Mouse (Mus musculus) layer of hippocampus, postnatal 14 days (tissue): Measurements from ENCODE around the gene Fcho2. TPM values are rescaled to one million over a fixed set of nuclear protein-coding genes. Genes with fewer than 3 reads are reported as not detected.

Source experiments
- DNase-seq, 2 experiments: peaks; one replicate each; pipeline ENCODE4 v3.0.0; 2021 to 2022; ENCODE audit warnings: low spot score in 2 of 2, mixed read lengths in 1 of 2
- total RNA-seq, 2 experiments: library from RNA; stranded (reverse); gene quantifications; 2 replicates each; pipeline ENCODE4 v1.2.3; 2021

Fcho2 gene
- total RNA-seq, 2 experiments from 2014 or later = 36.1 to 36.8 TPM

- no peak for DNase-seq
Observed at GRCm38 (mm10) chr13:98680470-98681060, 134.7 kb downstream of the Fcho2 start.

DNA sequence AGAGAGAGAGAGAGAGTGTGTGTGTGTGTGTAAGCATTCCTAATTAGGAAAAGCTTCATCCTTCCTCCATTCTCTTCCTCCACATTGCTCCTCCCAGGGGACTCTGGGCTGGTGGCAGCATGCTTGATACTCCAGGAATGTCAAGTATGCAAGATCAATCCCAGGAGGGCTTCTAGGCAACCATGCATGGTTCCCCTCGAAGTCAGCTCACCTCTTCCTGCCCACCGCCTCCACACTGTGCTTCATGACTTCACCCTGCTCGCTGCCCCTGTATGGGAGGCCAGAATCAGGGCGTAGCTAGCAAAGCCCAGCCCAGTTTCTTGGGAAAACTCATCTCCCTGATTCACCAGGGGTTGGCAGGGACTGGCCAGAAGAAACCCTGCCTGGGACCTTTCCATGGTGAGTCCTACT is 135.6 kb downstream of the Fcho2 start:
- DNase-seq = no peak

DNA sequence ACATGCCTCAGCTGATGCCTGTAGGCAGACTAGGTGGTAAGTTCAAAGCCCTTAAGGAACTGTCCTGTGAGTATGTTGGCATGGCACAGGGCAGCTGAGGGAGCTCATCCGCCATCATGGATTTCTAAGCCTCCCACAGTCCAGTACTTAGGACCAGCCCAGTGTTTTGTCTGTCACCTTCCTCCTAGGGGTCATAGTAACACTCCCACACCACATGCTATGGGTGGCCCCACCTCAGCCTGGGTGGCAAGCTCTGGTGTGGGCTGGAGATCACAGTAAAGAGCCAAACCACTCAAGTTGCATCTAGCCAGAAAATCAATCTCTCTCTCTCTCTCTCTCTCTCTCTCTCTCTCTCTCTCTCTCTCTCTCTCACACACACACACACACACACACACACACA is 136.0 kb downstream of the Fcho2 start:
- no peak for DNase-seq

DNA sequence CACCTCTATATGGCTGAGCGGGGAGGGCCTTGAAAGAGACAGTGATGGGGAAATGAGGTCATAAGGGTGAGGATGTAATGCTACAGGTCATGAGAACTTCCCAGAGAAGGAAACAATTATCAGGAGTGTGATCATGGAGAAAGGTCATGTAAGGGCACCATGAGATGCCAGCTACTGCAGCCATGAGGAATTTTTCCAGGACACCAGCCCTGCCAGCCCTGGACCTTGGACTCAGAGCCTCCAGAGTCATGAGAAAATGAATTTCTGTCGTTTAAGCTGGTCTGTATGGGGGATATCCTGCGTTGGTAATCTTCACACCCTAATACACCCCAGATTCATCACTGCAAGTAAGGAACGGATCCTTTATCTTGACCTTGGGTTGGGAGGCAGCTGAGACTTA is 141.3 kb downstream of the Fcho2 start:
- DNase-seq = no peak

Other genes starting within 250 kb of the Fcho2 start
- gene Tmem174, start 178.0 kb downstream of the Fcho2 start, total RNA-seq = not detected
- under 1 TPM in 1 of 2 experiments, not detected in 1; 0.58 TPM for gene Tmem171, start 120.6 kb downstream of the Fcho2 start, total RNA-seq
- 10 to 100 TPM; 62.3 to 75.3 TPM for gene Tnpo1, start 110.9 kb upstream of the Fcho2 start, total RNA-seq
- not detected for gene 1700024P04Rik, start 169.1 kb upstream of the Fcho2 start, total RNA-seq